Mouse (Mus musculus) adrenal gland, adult 8-10 months (tissue): Measurements from ENCODE around the gene Msgn1. TPM values are rescaled to one million over a fixed set of nuclear protein-coding genes. Genes with fewer than 3 reads are reported as not detected.
A peak's percentile ranks its signal among the peaks of the same experiment; 100 is the strongest.

ENCODE experiments used
- DNase-seq: peaks from one replicate; pipeline ENCODE4 v3.0.0; 2022
- total RNA-seq, 4 experiments: library from RNA; stranded (reverse); gene quantifications; 2 replicates each; pipeline ENCODE4 v1.2.4; 2022

Gene Msgn1
- total RNA-seq, 4 experiments from 2014 or later, result not detected

- DNase-seq, result no peak
Measured at GRCm38 (mm10) chr12:11198026-11198425, 10.7 kb downstream of the Msgn1 start.

DNA sequence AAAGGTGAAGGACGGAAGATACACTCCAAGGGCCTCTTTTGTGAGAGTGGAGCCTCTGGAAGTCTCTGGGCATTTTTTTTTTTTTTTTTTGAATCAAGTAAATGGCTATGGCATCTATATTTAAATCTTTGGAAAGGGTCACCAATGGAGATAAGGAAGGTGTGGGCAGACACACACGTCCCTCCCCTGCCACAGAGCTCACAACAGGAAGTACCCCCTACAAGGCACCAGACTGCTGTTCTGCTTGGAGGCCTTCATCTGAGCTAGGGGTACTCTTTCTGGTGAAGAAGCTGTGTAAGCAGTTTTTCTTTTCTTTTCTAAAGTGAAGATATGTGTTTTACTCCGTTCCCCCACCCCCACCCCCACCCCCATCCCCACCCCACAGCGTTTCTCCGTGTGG lies 11.9 kb downstream of the Msgn1 start:
- no peak for DNase-seq

GRCm38 (mm10) chr12:11196142-11196597 lies 12.6 kb downstream of the Msgn1 start:
- peak; percentile 51 for DNase-seq

GRCm38 (mm10) chr12:11195031-11195430 lies 13.7 kb downstream of the Msgn1 start:
- no peak for DNase-seq

- DNase-seq, result peak; percentile 64
Measured at GRCm38 (mm10) chr12:11178486-11179154, 30.2 kb downstream of the Msgn1 start.

DNA sequence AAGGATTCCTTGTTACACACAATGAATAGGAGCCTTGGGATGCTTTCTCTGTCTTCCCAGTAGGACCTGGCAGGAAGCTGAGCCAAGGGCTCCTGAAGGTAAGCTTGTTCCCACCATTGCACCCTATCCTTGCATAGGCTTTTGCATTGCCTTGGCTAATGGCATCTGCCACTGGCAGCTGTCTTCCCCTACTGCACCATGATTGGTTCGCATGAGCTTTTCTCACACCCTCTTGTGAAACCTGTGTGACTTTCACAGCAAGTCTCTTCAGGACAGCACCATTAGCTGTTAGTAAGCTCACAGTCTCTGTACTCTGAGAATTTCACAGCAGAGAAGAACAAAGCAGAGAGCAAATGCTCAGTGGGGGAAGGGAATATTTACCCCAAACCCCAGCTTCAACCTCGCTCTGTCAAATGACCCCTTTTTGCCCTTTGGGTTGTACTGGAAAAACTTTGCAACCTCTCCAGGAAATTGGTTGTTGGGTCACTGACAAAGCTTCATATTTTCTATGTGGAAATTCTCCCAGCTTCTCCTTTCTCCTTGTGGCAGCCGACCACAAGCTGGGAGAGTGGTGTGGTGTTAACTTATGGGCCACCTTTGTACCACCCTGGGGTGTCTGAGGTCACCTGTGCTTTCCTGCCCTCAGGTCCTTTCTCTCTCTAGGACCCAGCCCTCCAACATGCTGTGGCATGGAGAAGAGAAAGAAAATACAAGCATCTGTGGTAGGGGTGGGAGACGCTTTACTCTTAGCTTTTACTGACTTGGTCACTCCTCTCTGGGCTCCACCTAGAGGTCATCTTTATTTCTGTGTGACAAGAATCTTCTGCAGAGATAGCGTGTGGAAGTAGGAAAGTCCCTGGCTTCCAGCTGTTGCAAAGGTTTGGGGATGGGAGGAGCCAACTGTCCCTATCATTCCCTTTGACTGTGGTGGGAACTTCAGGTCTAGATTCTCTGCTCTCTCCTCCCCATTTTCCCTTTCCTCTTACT lies 31.1 kb downstream of the Msgn1 start:
- no peak for DNase-seq

- DNase-seq, result no peak
Measured at GRCm38 (mm10) chr12:11158670-11159069, 50.1 kb downstream of the Msgn1 start.

Other genes starting within 250 kb of the Msgn1 start
- 1 to 10 TPM; 2.6 to 7.6 (median 3.8) TPM for gene Kcns3, start 57.9 kb downstream of the Msgn1 start, total RNA-seq
- 1 to 10 TPM; 1.8 to 2.3 (median 2.0) TPM for gene Gen1, start 56.8 kb upstream of the Msgn1 start, total RNA-seq
- 10 to 100 TPM; 27.0 to 41.0 (median 34.4) TPM for gene Smc6, start 56.9 kb upstream of the Msgn1 start, total RNA-seq
- gene Vsnl1, start 227.6 kb upstream of the Msgn1 start, total RNA-seq, result 10 to 100 TPM; 52.9 to 74.7 (median 58.7) TPM
- under 1 TPM in 2 of 4 experiments, not detected in 2; 0.17 to 0.34 TPM for gene Rad51ap2, start 247.1 kb upstream of the Msgn1 start, total RNA-seq